Mouse (Mus musculus) lung, postnatal 0 days (tissue): Measurements from ENCODE around the gene Ovch2.

Source experiments
- CTCF ChIP-seq: IDR thresholded peaks from 2 replicates; pipeline ENCODE4 v1.5.1; 2016; ENCODE audit warnings: antibody characterized with exemption, mild to moderate bottlenecking
- EP300 ChIP-seq: IDR thresholded peaks from 2 replicates; pipeline ENCODE4 v1.6.1; 2016; ENCODE audit warnings: antibody characterized with exemption, mild to moderate bottlenecking, control low read depth

- TF ChIP-seq CTCF (no peak), EP300 (no peak)
These were observed 1.1 kb upstream of the Ovch2 start for GRCm38 (mm10) chr7:107802138-107802537.
